Mouse (Mus musculus): ENCODE data around the gene Gtf2ird1.
"Not testable (repeated sequence)": the region's sequence is repeated elsewhere in the genome, so short reads cannot be mapped to it uniquely, and the experiment has no call there.

Gene Gtf2ird1

GRCm38 (mm10) chr5:134343530-134343929 lies 113.0 kb downstream of the Gtf2ird1 start:
- not testable (repeated sequence) for DNase-seq (ENCODE audit: low spot score)

GRCm38 (mm10) chr5:134342503-134343205 lies 113.9 kb downstream of the Gtf2ird1 start:
- no peak for DNase-seq (ENCODE audit: low spot score)

- no peak for DNase-seq (ENCODE audit: low spot score)
These were observed 114.8 kb downstream of the Gtf2ird1 start for GRCm38 (mm10) chr5:134341721-134342120.

- no peak for DNase-seq (ENCODE audit: low spot score)
These were observed 115.2 kb downstream of the Gtf2ird1 start for GRCm38 (mm10) chr5:134341321-134341720.

DNA sequence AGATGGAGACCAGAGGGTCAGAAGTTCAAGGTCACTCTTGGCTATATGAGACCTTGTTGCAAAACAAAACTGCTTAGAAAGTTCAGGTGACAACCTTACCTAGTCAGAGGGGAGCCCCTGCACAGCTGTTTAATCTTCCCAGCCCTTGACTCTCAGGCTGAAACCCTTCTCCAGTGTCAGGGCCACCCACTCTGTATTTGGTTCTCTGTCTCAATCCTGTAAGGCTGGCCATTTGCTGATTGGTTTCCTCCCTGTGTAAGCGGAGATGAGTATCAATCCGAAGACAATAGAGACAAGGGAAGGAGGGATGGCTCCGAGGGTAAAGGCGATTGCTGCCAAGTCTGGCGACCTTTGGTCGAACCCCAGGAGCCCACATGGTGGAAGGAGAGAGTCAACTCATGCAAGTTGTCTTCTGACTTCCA lies 116.4 kb downstream of the Gtf2ird1 start:
- DNase-seq (ENCODE audit: low spot score), result no peak

- not testable (repeated sequence) for DNase-seq (ENCODE audit: low spot score)
These were observed 119.5 kb downstream of the Gtf2ird1 start for GRCm38 (mm10) chr5:134337012-134337411.

DNA sequence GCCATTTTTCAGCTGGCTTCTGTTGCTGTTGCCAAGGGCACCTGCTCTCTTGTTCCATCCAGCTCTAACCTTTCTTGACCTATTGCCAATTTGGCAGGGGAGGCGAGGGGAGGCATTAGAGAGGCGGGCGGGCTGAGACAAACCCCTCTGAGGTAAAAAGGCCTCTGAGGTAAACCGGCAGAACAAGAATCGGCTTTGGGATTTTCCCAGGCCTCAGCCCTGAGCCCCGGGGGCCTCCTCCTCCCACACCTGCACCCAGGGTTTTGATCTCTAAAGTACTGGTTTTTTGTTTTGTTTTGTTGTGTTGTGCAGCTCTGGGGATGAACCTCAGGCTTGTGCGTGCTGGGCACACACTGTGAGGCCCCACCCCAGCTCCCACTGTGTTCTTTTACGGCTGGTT lies 123.8 kb downstream of the Gtf2ird1 start:
- no peak for DNase-seq (ENCODE audit: low spot score)

- DNase-seq (ENCODE audit: low spot score), result no peak
These were observed 126.4 kb downstream of the Gtf2ird1 start for GRCm38 (mm10) chr5:134330082-134330481.

GRCm38 (mm10) chr5:134329311-134329710 lies 127.2 kb downstream of the Gtf2ird1 start:
- no peak for DNase-seq (ENCODE audit: low spot score)

DNA sequence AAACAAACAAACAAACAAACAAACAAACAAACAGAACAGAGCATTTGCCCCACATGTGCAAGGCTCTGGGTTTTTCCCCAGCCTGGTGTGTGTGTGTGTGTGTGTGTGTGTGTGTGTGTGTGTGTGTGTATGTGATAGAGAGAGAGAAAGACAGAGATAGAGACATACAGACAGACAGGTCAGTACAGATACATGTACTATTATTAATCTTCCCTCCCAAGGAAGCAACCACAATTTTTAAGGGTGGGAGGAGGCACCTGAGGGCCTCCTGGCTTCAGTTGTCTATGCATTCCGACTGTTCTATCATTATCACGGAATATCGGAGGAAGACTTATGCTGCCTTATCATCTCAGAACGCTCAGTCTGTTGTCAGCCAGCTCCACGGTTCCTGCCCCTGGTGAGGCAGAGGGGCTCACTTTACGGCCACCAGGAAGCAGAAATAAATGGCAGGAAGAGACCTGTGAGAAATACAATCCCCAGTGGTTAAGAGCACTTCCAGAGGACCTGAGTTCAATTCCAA lies 128.0 kb downstream of the Gtf2ird1 start:
- DNase-seq (ENCODE audit: low spot score), result no peak

- DNase-seq (ENCODE audit: low spot score), result no peak
These were observed 130.5 kb downstream of the Gtf2ird1 start for GRCm38 (mm10) chr5:134325856-134326566.

- DNase-seq (ENCODE audit: low spot score), result no peak
These were observed 132.6 kb downstream of the Gtf2ird1 start for GRCm38 (mm10) chr5:134323869-134324268.

GRCm38 (mm10) chr5:134323311-134323710 lies 133.2 kb downstream of the Gtf2ird1 start:
- no peak for DNase-seq (ENCODE audit: low spot score)

- DNase-seq (ENCODE audit: low spot score), result no peak
These were observed 134.2 kb downstream of the Gtf2ird1 start for GRCm38 (mm10) chr5:134322355-134322754.

DNA sequence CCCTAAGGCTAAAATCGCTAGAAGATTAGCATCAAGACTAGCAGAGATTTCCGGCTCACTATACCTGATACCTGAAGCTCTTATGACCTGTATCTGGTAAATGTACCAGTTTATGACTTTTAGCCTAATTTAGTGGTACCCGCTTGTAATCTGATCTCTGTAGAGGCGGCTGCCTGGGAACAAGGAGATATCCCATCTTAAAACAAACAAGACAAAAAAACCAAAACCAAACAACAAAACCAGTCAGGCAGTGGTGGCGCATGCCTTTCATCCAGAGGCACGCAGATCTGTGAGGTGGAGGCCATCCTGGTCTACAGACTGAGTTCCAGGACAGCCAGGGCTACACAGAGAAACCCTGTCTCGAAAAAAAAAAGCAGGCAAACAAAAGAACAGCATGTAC lies 134.8 kb downstream of the Gtf2ird1 start:
- no peak for DNase-seq (ENCODE audit: low spot score)

GRCm38 (mm10) chr5:134318903-134319302 lies 137.6 kb downstream of the Gtf2ird1 start:
- DNase-seq (ENCODE audit: low spot score), result no peak

DNA sequence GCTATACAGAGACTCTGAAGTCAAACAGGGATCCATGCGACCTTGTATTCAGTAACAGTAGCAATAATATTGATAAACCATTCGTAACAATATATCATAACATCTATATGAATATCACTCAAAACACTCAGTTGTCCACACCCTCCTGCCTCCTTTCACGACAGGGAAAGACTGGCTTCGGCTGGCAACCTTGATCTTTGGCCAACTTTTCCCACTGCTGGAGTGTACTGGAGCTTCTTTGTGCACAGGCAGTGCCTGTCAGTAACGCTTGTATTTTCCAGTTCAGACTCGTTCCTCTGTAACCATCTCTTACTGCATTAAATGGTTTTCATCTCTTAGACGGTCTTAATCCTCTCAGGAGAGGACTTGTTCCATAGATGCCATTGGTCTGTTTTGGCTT lies 139.8 kb downstream of the Gtf2ird1 start:
- DNase-seq (ENCODE audit: low spot score), result no peak

- no peak for DNase-seq (ENCODE audit: low spot score)
These were observed 140.7 kb downstream of the Gtf2ird1 start for GRCm38 (mm10) chr5:134315623-134316350.

DNA sequence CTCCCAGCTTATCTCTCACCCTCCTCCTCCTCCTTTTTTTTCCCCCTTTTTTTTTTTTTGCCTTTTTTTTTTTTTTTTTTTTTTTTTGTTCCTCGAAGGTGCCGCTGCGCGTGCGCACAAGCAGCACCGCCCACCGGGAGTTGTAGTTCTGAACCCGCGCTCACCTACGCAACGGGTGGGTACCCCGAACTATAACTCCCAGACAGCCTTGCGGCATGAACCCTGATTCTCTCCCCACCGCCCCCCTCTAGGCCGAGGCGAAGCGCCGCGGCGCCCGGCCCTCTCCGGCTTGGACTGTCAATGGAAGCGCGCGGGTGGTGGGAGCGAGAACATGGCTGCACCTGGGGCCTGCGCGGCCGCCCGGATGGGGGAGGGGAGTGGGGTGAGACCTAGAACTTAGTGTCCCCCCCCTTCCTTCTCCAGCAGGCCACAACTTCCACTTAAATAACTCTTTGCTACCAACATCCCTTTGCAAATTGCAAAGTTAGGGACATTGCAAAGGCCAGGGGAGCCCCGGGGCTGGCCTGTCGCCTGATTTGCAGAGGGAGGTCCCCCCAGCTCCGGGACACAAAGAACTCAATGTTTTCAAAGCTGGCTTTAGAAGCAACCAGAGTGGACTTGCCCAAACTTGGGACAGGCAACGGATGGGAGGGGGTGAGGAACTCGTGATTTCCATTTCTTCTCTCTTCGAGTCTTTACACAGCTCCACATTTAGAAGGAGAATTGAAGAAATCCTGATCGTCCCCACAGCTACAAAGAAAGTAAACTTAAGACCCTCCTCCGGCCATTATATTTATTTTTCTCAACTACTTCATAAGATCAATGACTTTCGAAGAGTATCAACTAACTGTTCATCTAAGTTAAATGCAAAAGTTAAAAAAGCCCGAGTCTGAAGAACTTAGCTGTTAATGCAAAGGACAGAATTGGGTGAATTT lies 141.6 kb downstream of the Gtf2ird1 start, which contains the start of gene Gtf2i:
Gene Gtf2i, minus strand, starts transcription at position 73 of the 935 bp plus-strand sequence.
- peak; percentile 90 for DNase-seq (ENCODE audit: low spot score)

GRCm38 (mm10) chr5:134314068-134314674 lies 142.3 kb downstream of the Gtf2ird1 start:
- peak; percentile 54 for DNase-seq (ENCODE audit: low spot score)

Measured in c-Kit-positive CD71-positive TER-119-positive erythroid progenitor cells, embryonic 14.5 days (primary cell).